Mouse (Mus musculus) right cerebral cortex, postnatal 25 days (tissue): Measurements from ENCODE around the gene Qpctl.

Source experiments
- DNase-seq: peaks from one replicate; pipeline ENCODE4 v3.0.0; 2022

The Qpctl gene

DNA sequence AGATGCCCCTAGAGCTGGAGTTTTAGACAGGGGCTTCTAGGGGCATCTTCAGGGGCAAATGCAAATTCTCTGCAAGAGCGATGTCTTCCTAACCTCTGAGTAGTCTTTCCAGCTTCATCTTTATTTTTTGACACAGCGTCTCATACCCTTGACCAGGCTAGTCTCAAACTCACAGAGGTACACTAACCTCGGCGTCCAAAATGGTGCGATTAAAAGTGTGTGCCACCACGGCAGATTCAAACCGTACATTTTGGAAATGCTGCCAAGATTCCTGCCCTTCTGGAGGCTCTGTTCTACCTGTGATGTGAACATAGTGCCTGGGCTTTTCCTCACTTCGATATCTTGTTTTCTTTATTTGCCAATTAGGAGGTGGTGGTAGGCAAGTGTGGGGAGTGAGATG, 30.0 kb downstream of the Qpctl start:
- no peak for DNase-seq

DNA sequence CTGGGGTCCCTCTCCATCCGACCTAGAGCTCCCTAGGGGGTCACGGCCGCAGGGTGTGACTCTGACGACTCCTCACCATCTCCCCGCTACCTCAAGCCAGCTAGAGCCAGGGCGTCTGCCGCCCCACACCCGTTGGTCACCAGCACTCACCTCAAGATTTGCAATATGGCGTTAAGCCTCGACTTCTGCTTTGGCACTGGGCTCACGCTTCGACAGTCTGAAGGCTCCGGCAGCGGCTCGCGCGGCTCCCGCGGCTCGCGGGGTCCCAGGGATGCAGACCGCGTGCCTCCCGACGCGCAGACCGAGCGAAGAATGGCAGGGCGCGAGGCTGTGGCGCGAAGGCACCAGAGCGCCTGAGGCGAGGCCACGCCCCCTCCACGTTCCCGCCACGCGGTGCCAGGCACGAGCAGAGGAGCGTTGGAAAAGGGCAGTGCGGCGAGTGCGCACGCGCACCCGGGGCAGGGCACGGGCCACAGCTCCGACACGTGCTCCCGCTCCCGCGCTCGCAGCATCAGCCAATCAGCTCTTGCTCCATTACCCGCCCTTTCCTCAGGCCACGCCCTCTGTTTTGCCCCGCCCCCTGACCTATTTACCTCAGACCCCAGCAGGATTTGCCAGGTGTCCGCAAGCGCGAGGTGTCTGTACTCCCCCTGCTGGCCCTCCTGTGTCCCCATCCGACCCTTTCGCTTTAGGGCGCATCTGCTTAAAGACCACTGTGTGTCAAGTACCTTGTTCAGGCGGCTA, 30.9 kb downstream of the Qpctl start, which contains the start of gene Gm4969:
TSS of gene Gm4969 (minus strand) at position 341 of the 744 bp plus-strand sequence.
- DNase-seq = peak; percentile 60

DNA sequence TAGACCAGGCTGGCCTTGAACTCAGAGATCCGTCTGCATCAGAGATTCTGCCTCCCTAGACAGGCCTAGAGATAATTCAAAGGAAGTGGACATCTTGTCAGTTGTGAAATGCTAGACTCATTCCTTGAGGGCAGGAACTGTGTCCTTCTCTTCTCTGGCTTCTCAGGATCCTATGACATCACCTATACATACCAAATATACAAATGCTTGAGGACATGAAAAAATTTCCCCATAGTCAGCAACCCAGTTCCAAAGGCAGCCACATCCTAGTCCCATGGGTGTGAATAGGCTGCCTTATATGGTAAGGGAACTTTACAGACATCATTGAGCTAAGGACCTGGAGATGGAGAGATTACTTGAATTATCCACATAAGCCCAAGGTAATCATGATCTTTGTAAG, 39.5 kb downstream of the Qpctl start:
- DNase-seq = no peak

DNA sequence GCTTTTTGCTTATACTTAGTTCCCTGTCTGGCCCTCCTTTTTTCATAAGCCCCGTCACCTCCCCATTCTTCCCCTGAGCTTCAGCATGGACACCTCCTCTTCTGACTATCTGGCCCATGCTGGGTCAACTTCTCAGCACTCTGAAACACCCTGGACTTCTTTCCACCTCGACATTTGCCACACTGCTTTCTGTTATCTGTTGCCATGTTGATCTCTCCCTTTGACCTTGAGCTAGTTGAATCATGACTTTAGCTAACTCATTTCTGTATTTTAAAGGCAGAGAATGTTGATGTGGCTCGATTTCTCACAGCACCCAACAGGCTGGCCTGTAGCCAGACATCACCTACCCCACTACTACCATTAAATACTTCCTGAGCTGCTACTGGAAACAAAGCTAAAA, 41.7 kb downstream of the Qpctl start:
- no peak for DNase-seq

DNA sequence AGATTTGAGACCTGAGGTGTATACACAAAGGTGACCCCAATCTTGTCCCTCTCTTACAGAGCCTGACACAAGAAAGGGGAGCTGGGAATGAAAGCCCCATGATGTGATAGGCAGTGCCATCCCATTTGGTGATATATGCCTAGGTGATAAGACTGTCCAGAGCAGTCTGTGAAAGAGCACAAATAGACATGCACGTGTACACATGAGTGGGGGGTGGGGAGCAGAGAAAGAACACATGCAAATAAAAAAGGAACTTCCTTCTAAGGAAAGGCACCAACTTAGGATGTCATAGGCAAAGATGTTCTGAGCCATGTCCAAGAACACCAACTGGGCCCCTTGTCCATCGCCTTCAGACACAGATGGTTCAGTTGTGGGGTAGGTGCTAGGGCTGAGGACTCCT, 44.6 kb downstream of the Qpctl start:
- DNase-seq = no peak

DNA sequence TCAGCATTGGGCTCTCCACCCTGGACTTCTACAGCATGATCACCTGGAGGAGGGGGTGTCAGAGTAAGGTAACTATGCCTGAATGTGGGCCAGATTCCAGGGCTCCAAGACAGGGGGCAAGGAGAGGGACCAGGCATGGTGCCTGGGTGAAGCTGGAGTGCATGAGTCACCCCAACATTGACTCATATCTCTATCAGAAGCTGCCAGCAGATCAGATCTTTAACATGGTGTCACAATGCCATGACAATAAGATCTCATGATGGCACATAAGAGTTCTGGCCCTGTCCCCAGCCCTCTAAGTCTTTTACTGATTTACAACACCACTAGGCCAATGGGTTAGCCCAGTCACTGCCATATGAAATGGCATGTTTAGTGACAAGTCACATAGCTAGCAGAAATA, 45.4 kb downstream of the Qpctl start:
- no peak for DNase-seq

DNA sequence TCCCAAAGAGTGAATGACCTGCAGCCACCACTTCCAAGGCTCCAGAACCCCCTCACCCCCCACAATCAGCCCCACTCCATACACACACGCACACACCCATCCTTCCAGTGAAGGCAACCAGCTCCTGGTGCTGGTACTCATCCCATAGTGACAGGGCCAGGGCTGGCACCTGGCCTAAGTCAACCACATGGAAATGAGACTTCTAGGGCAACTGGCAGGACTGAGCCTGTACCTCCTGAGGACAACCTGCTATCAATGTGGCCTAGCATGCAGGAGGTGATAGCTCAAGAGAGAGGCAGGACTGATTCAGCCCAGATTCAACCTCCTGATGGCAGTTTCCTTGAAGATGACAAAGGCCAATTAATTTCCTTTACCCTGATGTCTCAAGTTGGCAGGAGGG, 48.8 kb downstream of the Qpctl start:
- DNase-seq = no peak

DNA sequence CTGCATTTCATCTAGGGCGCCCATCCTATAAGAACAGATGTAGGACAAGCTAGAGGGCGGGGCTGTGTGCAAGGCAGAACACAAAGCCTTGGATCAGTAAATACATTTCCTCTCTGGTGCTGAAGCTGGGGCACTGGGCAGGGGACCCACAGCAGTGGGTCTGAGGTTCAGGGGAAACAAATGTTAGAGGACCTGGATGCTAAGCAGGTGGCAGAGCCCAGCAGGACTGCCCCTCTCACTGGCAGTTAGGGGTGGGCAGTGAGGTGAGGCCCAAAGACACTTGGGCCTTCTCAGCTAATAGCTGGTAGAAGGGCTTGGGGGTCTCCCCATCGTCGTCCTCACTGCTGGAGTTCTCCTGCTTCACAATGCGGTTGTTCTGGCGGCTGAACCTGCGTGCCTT, 50.3 kb downstream of the Qpctl start:
- no peak for DNase-seq

DNA sequence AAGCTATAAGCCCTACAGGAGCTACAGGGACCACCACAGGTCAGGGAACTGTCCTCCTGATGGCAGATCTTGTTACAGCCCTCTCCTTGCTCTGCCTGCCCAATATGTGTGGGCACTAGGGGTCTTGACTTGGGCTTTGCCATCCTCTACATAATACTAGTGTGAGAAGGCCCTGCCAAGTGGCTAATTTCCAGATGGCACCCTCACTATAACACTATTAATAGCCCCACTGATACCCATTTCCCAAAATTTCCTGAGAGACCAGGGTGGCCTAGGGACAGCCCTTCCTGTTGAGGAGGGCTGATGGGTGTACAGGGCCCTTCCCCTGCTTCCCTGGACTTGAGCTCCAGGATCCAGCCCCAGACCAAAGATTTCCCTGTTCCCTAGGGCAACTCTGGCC, 51.2 kb downstream of the Qpctl start:
- no peak for DNase-seq

DNA sequence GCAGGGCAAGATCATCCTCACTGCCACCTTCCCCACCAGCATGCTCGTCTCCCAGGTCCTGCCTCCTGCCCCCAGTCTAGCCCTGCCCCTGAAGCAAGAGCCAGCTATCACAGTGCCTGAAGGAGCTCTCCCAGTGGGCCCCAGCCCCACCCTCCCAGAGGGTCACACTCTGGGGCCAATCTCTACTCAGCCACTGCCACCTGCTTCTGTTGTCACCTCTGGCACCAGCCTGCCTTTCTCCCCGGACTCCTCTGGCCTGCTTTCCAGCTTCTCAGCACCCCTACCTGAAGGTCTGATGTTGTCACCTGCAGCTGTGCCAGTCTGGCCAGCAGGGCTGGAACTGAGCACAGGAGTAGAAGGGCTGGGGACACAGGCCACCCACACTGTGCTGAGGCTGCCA, 51.9 kb downstream of the Qpctl start:
- no peak for DNase-seq

DNA sequence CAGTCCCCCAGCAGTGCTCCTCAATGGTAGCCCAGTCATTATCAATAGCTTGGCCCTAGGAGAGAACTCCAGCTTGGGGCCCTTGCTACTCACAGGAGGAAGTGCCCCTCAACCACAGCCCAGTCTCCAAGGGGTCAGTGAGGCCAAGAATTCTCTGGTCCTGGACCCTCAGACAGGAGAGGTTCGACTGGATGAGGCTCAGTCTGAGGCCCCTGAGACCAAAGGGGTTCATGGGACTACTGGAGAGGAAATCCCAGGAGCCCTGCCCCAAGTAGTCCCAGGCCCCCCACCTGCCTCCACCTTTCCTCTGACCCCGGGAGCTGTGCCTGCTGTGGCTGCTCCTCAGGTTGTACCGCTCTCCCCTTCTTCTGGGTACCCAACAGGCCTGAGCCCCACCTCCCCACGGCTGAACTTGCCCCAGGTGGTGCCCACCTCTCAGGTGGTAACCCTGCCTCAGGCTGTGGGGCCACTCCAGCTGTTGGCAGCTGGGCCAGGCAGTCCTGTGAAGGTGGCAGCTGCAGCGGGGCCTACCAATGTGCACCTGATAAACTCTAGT, 52.6 kb downstream of the Qpctl start:
- DNase-seq = no peak

DNA sequence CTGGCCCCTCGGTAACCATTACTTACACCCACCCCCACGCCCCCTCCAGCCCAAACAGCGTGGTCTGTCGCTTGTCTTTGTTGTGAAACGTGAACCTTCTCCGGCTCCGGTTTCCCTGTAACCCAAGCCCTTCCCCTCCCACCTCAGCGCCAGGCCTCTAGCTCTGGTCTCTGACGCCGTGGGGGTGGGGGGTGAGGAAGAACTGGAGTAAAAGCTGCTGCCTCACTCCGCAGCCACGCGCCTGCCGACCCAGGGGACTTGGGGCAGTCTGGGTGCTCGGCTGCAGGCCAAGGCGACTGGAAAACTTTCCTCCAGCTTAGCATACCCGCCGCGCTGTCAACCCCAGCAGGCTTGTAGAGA, 53.4 kb downstream of the Qpctl start:
- no peak for DNase-seq

DNA sequence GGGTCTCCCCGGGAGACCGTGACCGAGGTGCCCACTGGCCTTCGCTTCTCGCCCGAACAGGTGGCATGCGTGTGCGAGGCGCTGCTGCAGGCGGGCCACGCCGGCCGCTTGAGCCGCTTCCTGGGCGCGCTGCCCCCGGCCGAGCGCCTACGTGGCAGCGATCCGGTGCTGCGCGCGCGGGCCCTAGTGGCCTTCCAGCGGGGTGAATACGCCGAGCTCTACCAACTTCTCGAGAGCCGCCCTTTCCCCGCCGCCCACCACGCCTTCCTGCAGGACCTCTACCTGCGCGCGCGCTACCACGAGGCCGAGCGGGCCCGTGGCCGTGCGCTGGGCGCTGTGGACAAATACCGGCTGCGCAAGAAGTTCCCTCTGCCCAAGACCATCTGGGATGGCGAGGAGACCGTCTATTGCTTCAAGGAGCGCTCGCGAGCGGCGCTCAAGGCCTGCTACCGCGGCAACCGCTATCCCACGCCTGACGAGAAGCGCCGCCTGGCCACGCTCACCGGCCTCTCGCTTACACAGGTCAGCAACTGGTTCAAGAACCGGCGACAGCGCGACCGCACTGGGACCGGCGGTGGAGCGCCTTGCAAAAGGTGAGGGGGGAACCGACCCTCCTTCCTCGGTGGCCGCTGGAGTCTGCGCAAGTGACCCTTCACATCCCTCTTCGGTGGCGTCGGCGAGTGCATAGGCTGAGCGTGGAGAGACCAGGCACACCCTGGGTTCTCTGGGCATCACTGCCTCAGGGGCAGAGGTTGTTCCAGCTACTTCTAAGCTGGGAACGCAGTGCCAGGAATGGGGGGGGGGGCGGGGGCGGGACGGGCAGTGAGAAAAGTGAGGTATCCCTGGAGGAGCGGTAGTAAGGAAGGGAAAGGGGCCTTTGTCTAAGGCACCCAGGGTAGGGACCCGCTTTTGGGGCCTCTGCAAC, 54.0 kb downstream of the Qpctl start:
- peak; percentile 48 for DNase-seq

DNA sequence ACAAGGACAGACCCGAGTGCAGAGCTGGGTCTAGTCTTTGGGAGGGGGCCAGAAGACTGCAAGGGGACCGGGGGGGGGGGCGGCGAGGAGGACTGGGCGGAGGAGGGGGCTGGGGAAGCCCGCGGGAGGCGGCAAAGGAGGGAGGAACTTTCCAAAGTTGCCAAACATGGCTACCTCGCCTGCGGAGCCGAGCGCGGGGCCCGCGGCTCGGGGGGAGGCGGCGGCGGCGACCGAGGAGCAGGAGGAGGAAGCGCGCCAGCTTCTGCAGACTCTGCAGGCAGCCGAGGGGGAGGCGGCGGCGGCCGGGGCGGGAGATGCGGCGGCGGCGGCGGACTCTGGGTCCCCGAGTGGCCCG, 54.6 kb downstream of the Qpctl start, which contains the start of gene Six5:
TSS of gene Six5 (plus strand) at position 124 of the 355 bp plus-strand sequence.
- no peak for DNase-seq

DNA sequence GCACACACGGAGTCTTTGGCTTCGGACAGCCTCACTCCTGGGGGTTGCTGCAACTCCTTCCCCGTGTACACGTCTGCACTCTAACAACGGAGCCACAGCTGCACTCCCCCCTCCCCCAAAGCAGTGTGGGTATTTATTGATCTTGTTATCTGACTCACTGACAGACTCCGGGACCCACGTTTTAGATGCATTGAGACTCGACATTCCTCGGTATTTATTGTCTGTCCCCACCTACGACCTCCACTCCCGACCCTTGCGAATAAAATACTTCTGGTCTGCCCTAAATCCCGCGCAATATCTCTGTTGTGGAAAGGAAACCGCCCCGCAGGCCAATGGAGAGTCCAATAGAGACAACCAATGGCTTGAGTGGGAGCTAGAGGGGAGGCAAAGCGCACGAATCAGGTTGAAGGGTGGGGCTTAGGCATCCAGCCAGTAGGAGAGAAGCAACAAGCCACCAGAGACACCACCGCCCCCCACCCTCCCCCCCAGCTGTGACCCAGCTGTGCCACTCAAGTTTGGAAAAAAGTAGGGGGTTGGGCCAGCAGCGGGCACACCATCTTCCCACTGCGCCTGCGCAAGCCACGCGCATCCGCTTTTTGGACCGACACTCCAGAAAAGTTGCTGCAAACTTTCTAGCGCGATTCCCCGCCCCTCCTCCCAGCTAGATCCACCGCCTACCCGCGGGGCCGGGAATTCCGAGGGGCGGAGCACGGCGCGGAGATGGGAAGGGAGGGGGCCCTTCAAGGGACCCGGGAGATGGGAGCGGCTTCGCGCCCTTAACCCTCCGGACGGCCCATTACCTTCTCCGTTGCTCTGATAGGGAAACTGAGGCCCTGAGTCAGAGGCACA, 55.3 kb downstream of the Qpctl start:
- DNase-seq = peak; percentile 79

DNA sequence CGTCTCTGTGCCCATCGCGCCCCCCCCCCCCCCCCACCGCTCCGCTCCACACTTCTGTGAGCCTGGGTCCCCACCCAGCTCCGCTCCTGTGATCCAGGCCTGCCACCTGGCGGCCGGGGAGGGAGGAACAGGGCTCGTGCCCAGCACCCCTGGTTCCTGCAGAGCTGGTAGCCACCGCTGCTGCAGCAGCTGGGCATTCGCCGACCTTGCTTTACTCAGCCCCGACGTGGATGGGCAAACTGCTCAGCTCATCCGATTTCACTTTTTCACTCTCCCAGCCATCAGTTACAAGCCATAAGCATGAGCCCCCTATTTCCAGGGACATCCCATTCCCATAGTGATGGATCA, 55.9 kb downstream of the Qpctl start:
- DNase-seq = peak; percentile 61

DNA sequence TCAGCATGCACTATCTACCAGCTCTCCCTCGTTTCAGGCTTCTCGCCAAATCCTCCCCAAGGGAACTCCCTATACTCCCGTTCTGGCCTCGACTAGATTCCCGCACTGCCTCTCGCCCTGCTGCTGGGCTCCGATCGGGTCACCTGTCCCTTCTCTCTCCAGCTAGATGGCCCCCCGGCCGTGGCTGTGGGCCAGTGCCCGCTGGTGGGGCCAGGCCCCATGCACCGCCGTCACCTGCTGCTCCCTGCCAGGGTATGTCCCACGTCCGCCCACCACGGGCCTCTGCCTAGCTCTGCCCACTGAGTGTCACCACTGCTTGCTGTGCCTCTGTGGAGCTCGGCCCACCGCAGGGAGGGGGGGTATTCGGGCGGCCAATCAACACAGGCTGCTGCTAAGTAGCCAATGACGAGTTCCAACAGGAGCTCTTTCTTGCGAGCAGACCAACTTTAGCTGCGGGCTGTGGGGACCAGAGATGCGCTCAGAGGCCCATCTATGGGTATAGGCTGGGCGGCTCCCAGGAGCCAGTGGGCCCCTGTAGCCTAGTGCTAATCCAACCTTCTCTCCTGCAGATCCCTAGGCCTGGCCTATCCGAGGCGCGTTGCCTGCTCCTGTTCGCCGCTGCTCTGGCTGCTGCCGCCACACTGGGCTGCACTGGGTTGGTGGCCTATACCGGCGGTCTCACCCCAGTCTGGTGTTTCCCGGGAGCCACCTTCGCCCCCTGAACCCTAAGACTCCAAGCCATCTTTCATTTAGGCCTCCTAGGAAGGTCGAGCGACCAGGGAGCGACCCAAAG, 56.5 kb downstream of the Qpctl start:
- DNase-seq = no peak

DNA sequence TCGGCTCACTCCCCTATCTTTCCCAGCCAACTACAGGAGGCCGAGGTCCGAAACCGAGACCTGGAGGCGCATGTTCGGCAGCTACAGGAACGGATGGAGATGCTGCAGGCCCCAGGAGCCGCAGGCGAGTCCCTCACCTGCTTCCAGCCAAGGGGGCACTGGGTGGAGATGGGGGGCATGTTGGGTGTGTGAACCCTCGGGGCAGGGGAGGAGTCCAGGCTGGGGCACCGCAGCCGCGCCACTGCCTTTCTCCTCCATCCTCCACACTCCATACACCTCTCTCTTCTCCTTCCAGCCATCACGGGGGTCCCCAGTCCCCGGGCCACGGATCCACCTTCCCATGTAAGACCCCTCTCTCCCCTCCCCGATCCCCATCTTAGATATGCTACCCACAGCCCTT, 57.2 kb downstream of the Qpctl start:
- DNase-seq = no peak
